Mouse (Mus musculus) thymus, postnatal 10 days (tissue): ENCODE data around the gene Gm49395.

Source experiments
- DNase-seq, 2 experiments: peaks; one replicate each; pipeline ENCODE4 v3.0.0; 2021; ENCODE audit warnings: low spot score in 2 of 2

Gene Gm49395

DNA sequence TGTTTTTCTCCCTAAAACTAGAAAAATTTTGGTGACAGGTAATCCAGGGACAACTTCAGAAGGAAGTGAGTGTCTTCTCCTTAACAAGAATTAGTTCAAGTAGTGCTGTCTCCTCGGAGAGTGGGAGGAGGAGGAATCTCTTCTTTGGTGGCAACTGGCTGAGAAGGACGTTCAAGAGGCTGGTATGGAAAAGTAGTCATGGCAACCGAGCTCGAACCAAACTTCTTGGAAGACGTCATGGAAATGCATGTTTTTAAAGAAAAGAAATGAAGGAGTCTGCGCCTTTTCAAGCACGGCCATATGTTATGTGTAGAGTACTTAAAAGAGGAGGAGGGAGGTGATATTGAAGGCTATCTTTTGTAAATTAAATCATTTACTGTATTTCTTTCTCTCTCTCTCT lies 49.2 kb downstream of the Gm49395 start:
- DNase-seq: no peak

DNA sequence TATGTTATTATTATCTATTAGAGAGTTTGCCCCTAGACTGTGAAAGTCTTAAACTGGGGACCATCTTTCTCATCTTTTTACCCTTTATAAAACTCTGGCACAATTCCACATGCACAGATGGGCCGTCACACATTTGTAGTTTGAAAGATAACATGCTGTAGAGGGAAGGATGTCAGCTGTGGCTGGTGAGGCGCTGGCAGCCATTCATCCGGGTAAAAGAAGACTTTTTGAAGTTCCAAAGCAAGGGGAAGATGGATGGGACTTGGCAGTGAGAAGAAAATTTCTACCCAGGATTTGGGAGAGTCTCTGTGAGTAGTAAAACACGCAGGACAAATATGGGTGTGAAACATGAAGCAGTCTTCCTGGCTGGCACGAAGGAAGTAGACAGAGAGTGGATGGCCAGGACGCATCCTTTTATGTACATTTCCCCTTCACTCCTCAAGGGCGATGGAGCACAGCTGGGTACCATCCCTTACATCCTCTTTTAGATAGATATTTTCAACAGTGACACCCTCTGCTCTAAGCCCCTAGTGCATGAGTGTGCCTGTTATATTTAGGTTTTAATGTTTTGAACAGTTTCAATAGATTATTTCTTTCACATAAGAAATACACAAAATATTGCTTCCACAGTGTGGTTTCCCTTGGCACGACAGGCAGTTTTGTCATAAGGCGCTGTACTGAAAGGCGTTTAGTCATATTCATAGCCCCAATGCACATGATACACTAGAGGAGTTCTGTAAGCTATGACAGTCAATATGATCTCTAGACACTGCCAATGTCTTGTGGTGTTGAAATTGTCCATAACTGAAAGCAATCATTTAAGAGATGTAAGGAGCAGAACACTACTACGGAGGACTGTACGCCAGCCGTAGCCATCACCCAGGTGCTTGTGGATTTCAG lies 50.8 kb downstream of the Gm49395 start:
- no peak for DNase-seq

DNA sequence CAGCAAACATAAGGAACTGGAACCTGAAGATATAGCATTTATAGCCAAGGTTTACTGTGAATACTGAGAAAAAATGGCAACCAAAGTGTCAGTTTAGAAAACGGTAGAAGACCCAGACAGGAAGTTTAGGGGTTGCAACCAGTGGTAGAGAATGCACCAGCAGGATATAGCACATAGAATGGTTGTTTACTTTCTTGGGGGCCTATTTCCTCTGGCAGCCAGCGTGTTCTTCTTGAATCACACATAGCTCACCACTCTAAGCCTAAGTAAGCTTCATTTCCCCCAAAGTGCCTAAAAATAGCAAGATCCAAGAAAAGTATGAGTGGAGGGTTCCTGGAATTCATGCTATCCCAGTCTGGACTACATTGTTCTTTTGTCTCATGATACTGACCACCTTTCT lies 59.1 kb downstream of the Gm49395 start:
- DNase-seq: no peak

DNA sequence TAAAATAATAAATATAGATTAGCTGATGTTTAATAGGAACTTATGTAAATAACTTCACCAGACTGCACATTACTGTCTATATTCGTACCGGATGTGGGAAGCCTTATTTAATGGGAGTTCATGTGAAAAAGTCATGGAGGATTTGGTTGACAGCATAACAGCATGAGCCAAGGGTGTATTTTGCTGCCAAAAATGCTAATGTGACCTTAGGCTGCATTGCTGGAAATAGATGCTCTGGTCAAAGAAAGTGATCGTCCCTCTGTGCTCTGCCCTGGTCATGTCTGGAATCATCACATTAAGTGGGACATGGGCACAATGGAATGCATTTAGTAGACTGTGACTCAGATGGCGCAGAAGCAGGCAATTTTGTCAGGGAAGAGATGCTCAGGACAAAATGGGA lies 64.4 kb downstream of the Gm49395 start:
- DNase-seq: no peak

DNA sequence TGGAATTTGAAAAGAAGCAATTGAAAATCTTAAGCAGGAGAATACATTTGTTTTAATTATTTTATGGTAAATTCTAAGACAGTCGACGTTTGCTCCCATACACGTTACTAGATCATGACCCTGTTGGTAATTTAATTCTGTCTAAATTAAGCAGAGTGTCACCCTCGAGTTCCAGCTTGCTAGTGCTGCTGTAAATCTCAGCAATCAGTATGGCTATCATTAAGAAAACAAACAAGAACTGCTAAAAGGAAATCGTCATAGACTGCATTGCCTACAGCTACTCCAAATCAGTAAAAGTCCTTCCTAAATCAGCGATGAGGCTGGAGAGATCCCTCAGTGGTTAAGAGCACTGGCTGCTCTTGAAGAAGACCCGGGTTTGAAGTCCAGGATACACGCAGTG lies 66.3 kb downstream of the Gm49395 start:
- no peak for DNase-seq

DNA sequence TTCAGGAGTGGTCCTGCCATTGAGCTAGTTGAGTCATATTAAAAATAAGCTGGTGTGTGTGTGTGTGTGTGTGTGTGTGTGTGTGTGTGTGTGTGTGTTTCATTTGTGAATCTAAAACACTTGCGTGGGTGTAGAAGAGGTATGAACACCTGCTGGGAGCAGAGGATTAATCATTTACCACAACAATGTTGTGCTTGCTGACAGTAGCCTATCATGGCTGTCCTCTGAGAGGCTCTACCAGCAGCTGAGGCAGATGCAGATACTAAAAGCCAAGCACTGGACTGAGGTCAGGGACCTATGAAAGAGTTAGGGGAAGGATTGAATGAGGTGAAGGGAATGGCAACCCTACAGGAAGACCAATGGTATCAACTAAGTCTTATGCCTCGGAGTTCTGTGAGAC lies 68.6 kb downstream of the Gm49395 start:
- no peak for DNase-seq

DNA sequence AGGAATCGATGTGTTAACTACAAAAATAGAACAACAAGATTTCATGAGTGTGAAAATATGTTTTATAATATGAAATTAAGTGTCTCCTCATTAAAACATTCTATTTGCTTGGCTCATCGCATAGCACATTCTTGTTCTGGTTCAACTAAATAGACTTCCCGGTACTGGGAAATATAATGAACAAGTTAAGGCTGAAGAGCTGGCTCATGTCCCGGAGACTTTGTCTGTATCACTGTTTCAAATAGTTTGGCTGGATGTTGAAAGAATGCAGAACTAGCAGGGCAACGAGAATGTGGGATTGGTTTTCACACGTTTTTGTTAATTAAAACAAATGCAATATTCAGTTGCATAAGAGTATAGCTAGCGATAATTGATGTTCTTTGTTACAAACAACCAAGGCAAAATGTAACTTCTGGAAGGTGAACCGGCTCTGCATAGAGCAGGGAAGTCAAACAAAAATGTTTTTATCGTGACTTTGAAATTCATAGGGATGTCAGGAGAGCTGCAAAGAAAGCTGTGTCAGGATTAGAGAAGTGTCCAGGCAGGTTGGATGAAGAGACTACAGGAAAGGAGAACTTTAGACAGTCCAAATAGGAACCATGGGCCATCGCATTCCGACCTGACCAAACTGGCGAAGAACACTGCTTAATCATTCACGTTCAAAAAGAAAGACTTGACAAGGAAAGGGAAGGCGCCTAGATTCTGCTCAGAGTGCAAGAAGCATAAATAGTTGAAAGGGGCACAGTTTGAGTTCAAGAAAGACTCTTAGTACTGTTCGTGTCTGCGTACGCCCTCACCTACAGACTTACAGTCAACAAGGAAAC lies 70.3 kb downstream of the Gm49395 start:
- no peak for DNase-seq

DNA sequence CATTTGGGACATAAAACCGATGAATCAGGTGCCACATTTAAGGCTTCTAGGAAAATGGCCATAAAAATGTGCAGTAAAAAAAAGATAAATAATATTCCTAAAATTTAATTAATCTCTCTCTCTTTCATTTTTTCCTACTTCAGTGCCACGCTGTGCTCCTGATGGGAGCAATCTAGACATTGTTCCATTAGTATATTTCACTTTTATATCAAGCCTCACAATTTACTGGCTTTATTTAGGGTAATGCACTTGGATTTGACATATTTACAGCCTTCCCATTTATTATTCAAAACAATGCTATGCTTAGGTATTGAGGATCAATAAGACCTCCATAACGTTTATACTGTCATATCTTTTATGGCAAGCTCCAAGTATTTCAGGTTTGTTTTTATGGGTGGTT lies 76.3 kb downstream of the Gm49395 start:
- no peak for DNase-seq

DNA sequence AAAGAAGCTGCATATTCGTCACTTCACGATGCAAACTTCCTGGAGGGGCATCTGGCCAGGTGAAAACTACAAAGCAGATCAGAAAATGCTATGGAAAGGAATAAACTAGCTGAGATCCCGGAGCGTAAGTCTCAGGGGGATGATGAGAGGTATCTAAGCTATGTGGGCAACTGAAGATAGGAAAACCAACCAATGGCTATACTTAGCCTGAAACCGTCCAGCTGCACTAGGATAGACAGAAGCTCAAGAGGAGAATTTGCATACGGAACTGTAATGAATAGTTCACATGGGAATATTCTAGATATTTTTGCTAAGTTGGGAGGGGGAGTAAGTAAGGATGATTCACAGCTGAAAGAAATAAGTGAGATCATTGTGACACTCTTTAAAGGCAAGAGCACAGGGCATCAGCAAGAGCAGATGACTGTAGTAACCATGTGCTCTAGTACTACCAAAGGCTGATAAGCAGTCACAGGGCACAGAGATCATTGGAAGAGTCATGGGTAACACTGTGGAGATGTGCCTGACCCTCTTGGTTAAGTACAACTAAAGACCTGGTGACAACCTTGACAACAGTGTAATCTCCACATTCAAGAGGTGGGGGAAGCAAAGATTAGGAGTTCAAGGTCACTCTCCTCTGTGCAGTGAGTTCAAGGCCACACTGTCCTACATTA lies 79.5 kb downstream of the Gm49395 start:
- no peak for DNase-seq

DNA sequence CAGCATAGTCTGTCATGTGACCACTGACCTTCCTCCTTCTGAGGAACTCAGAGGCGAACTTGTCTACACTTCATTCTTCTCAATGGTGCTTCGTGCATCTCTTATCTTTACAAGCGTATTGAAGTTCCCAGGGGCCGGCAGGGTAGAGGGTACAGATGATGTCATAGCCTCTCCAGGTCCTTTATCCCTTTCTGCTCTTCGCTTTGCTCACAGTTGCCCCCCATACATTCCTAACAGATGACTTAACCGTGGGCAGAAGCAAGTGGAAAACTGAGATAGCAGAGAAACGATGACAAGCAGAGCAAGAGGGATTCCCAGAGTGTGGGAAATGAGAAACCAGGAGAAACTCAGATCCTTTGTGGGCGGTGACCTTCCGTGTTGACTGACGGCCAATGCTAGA lies 80.3 kb downstream of the Gm49395 start:
- DNase-seq: no peak

DNA sequence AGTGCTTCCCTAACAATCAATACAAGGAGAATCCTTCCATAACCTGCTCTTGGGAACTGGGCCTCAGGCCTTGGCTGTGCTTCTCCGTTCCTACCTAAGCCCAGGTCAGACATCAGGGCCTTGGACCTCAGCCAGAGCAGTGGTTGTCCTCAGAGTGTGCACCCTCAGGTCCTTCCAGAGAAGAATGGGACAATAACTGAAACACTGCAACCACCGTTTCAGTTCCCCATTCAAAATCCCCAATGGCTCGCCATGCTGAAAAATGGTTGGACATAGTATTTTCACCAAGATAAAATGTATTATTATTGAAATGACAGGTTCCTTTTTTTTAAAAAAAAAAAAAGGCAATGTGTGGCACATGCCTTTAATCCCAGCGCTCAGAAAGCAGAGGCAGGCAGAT lies 81.0 kb downstream of the Gm49395 start:
- DNase-seq: no peak

DNA sequence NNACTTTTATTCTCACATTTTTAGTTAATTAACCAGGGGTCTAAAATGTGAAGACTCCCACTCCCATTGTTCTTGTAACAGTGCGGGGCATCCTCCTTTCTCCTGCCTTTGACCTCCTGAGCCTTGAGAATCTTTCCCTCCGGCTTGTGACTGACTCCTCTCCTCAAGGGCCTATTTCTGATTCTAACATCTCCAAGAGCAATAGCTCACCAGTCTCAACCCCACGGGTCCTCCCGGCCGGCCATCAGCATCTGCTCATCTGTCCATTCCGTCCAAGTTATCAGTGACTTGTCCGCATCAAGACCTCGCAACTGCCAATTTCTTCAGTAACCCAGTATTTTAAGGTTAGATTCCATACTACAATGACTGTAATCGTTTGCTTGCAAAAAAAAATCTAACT lies 84.2 kb downstream of the Gm49395 start:
- DNase-seq: no peak

DNA sequence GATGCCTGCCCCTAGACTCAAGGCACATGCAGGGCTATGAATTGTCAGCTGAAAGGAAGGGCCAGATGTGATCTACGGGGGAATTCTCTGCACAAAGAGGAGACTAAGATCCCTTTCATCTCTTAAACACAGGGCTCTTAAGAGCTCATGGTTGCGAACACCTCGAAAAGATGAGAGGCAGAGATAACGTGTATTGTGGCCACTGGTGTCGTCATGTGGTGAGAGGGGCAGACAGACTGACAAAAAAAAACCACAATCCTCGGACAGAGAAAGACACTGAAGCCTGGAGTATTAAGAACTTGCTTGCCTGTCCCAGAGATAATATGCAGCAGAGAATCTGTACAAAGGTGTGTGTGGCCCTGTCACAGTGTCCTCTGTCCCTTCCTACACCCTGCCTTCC lies 90.2 kb downstream of the Gm49395 start:
- DNase-seq: no peak

DNA sequence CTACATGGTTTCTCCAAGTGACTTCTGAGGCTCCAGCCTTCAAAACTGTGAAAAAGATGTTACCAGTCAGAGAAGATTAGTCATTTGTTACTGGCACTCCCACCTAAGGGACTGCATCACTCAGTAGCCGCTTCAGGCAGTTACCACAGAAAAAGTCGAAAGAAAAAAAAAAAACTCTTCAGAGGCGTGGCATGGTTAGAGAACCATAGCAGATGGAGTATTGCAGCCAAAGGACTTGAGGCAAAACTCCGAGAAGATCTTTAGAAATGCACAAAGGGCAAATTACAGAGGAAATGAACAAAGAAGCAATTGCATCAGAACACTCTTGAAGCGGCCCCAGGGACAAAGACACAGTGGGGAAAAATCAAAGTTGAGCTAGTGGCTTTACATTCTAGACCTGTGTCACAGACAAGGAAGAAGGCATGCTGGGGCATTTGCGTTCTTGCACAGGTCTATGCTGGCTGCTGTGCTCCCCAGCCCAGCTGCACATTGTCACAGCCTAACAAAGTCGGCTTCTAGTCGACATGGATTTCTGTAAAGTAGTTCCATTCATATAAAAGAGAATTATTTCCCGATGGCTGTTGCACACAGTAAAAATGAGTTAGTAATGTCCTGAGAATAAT lies 95.4 kb downstream of the Gm49395 start:
- no peak for DNase-seq

DNA sequence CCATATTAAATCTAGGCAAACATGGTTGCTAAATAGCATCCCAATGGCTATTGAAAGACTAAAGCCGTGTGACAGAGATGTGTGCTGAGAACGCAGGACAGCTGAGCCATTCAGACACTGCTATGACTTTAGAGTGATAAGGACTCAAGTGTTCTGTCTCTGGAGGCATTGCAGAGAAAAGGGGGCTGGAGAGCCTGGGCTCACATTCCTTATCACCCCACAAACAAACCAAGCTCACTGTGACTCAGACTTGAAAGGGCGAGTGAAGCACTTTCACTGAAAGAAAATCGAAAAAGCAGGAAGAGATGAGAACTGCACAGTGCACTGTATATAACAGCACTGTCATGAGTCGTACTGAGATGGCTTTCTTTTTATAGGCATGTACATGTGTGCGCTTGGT lies 96.4 kb downstream of the Gm49395 start:
- DNase-seq: no peak

DNA sequence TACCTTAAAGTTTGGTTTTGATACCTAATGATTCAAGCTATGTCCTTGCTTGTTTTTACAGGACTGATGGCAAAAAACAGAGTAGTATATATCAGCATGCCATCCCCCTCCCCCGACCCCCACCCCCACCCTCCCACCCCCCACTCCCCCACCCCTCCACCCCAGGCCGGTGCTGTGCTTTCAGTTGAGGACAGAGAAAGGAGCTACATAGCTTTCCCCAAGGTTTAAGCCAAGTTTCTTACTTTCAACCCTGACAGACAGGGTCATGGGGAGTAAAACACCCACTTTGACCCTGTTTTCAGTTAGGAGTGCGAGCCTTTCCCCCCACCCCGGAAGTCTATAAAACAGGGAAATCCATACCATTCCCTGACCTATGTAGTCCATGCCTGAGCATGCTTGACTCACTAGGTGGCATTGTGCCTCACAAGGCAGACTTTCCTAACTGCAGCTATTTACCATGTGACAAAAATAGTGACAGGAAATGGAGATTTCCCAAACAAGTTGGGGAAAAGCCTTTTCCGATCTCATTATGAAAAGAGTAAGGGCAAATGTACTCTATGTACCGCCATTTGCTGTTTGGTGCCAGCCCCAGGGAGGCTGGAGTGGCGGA lies 98.2 kb downstream of the Gm49395 start:
- DNase-seq: no peak

DNA sequence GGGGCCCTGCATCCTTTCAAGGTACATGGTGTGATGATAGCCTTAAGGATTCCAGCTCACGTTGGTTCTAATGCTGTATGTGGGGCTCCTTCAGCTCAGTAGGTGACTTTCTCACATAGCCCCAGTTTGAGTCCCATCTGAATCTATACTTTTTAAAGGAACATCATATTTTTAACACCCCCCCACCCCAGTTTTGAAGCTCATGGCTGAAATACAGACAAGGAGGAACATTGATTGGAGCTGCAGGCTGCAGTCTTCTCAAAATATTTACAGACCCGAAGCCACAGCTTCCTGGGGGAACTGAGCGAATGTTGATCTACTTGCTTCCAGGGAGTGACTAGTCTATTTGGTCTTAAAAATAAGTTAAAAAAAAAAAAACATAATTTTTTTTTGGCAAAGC lies 98.9 kb downstream of the Gm49395 start:
- no peak for DNase-seq

DNA sequence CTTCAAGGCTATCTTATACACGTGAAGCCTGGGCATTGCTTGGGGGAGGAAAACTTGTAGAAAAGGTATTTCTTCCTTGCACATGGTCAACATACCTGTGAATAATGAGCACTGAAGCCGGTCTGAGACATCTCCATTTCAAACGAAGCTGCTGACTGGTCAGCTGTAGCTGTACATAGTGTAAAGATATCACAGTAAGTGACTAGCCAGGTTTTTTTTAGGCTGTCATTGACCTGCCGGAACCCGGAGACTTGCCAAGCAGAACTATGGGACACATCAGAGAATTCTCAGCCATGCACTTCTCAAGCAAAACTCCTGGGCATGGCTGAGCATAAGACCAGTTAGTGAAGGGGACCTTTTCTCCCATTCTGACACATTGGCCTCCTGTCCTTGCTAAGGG lies 99.6 kb downstream of the Gm49395 start:
- DNase-seq: no peak

DNA sequence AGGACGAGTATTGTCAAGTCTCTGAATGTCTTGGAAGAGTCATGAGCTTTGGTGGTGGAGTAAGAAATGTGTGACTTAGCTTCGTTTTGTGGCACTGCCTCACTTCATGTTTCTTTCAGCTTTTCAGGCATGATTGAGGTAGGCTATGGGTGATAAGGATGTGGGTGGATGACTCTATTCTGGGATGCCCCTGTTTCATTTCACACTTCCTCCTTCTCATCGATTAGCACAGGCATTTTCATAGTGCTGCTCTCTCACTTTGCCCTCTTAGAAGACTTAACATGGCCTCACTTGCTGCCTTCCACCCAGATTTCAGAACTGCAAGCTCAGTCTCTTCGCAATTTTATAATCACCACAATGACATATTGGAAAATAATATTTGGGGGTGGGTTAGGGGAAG lies 102.1 kb downstream of the Gm49395 start:
- DNase-seq: no peak

DNA sequence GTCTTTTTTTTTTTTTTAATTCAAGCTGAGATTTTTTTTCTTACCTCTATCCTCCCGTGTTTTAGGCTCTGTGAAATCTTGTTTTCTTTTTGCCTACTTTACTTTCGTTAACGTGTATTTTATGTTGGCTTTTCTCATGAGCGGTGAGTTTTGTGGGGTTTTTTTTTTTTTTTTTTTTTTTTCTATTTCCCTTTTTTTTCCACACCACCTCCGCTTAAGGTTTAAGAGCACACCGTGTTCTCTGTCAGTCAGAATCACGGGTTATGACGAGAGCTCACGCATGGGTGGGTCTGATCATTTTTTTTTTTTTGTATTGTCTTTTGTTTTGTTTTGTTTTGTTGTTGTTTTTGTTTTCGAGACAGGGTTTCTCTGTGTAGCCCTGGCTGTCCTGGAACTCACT lies 103.6 kb downstream of the Gm49395 start:
- DNase-seq: no peak

DNA sequence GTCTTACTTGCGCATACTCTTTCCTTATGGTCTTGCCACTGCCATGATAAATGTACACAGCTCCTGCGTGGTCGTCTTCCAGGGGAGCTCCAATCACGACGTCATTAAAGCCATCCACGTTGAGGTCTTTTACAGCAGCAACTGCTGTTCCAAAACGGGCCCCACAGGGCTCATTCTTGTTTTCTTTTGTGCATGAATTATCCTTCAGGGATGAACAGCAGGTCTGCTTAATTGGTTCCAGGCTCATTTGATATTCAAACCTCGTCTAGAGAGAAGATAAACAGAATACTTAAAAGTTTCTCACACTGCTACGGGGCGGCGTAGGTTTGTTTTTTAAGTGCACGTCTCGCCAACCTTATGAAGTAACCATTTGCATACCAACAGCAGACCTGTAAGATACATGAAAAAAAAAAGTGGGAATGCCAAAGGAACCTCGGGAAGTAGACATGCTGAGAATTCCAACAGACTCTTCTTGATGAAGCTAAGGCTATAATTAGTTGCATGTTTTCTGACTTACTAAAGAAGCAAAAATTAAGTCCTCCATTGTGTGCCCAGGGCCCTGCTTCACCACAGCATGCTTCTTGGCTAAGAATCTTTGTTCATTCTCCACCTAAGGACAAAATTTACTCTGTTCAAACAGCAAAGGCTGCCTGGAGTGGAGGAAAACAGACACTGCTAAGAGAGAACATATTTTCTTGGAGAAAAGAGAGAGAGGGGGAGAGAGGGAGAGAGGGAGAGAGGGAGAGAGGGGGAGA lies 109.3 kb downstream of the Gm49395 start:
- DNase-seq: no peak
